Mouse (Mus musculus): ENCODE measurements around the gene Prph. TPM values are rescaled to one million over a fixed set of nuclear protein-coding genes. Genes with fewer than 3 reads are reported as not detected.
A peak's percentile ranks its signal among the peaks of the same experiment; 100 is the strongest.

Gene Prph
- total and polyA plus RNA-seq, 2 experiments from 2014 or later: 0.07 TPM; not detected in 1

DNA sequence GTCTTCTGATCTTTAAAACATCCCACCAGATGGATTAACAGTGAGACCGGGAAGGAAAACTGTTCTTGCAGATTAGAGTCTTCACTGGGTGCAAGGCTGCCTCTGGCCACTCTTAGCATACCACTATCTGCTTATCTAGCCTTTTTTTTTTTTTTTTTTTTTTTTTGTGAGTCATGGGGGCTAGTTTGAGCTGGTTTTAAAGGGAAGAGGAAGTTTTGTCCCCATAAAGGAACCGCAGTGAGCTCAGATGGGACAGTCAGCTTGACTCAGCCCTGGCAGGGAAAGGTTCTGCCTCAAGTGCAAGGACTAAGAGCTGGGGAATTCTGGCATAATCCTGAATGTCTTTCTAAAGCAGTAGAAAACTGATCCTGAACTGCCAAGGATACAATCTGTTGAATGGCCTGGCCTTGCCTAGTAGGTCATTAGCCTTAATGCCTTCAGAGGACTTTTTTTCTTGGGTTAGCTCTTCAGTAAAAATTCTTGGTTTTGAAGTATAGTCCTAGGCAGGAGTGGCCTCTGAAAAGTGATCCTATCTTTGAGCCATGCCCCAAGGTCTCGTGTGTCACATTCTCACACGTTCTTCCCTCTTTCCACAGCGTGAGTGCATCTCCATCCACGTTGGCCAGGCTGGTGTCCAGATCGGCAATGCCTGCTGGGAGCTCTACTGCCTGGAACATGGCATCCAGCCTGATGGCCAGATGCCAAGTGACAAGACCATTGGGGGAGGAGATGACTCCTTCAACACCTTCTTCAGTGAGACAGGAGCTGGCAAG lies 21.3 kb upstream of the Prph start:
- Histone ChIP-seq H3K27me3 (ENCODE audit: control insufficient read depth, insufficient read depth, low read length) (no peaks in the 10 kb centered on the region), H3K9ac (replicated peaks; ENCODE audit: low read depth, low read length) (no peak overlapping the region), H3K36me3 (replicated peaks; ENCODE audit: control insufficient read depth, insufficient read depth, low read length) (peaks cover 32% of the 10 kb centered on the region), H3K9me3 (replicated peaks; ENCODE audit: control insufficient read depth, low read length) (no peaks in the 10 kb centered on the region), H3K4me1 (ENCODE audit: control insufficient read depth, insufficient read depth) (peaks cover 29% of the 10 kb centered on the region), H3K4me2 (ENCODE audit: low read depth, low read length) (peak overlapping the region; percentile 80; the same call in 1 of the 2 replicates), H3K27ac (ENCODE audit: low read depth) (peak overlapping the region; percentile 14), H3K4me3 (ENCODE audit: low read depth, low read length) (no peak overlapping the region)
- ATAC-seq (ENCODE audit: insufficient read depth, low read depth) (no peak), DNase-seq (ENCODE audit: low spot score) (no peak)
- TF ChIP-seq CTCF (IDR thresholded peaks at IDR 0.05; ENCODE audit: low read depth) (no peak), EP300 (IDR thresholded peaks at IDR 0.05; ENCODE audit: low read depth) (no peak)
- 36% methylated on average over 7 of the region's 7 CpGs for WGBS

DNA sequence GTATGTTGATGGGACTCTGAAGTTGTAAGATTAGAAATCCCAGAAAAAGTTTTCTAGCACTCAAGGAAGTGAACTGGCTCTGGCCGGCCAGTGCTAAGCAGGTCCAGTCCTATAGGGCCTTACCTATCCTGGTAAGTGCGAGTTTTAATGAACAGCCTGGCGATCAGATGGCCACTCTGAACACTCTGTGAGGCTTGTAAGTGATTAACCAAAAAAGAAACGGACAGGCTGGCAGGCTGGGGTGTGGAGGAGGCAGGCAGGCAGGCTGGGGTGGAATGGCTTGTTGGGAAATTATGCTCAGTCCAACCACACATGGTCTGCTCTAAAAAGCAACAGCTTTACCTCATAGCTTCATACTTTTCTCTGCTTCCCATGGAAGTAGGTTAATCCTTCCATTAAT lies 19.5 kb upstream of the Prph start:
- Histone ChIP-seq H3K9ac (replicated peaks; ENCODE audit: low read depth, low read length) (no peak overlapping the region), H3K9me3 (replicated peaks; ENCODE audit: control insufficient read depth, low read length) (no peaks in the 10 kb centered on the region), H3K4me3 (ENCODE audit: low read depth, low read length) (no peak overlapping the region), H3K36me3 (replicated peaks; ENCODE audit: control insufficient read depth, insufficient read depth, low read length) (peaks cover 34% of the 10 kb centered on the region), H3K27ac (ENCODE audit: low read depth) (peak overlapping the region; percentile 83), H3K4me1 (ENCODE audit: control insufficient read depth, insufficient read depth) (peaks cover 23% of the 10 kb centered on the region), H3K4me2 (ENCODE audit: low read depth, low read length) (no peak overlapping the region), H3K27me3 (ENCODE audit: control insufficient read depth, insufficient read depth, low read length) (no peaks in the 10 kb centered on the region)
- TF ChIP-seq EP300 (IDR thresholded peaks at IDR 0.05; ENCODE audit: low read depth): no peak
- no peak for TF ChIP-seq CTCF (IDR thresholded peaks at IDR 0.05; ENCODE audit: low read depth)
- ATAC-seq (ENCODE audit: insufficient read depth, low read depth): no peak
- DNase-seq (ENCODE audit: low spot score): no peak
- 59% methylated on average over 4 of the region's 4 CpGs for WGBS

DNA sequence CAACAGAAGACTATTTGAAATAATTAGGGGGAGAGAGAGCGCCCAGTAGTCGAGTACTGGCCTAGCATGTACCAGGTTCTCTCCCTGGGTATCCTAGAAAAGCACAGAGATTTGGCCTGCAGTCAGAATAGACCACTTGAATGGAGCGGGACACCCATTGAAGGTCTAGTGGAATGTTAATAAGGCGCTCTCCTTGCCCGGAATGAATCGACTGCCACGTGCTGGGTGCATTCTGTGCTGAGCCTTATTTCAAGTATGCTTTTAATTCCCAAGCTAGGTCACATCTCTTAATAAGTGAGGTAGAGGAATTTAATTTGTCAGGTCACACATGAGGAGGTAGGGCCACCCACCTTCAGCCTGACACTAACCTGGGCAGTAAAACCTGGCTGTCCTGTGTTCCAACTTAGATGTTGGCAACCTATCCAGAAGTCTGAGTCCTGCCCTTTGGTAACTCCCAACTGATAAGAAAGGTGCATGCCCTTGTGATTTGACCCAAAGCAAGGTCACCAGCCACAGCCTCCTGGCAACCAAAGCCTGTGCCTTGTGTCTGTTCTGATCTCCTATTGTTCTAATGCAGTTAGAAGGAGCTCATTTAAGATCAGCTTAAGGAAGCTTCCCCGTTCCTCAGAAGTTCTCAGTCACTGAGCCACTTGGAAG lies 18.6 kb upstream of the Prph start:
- DNase-seq (ENCODE audit: low spot score) (peak; percentile 74), ATAC-seq (ENCODE audit: insufficient read depth, low read depth) (peak; percentile 82)
- peaks cover 34% of the 10 kb centered on the region for H3K36me3 ChIP-seq (replicated peaks; ENCODE audit: control insufficient read depth, insufficient read depth, low read length)
- TF ChIP-seq CTCF (IDR thresholded peaks at IDR 0.05; ENCODE audit: low read depth): no peak
- TF ChIP-seq EP300 (IDR thresholded peaks at IDR 0.05; ENCODE audit: low read depth): no peak
- 43% methylated on average over 8 of the region's 8 CpGs for WGBS
- H3K9ac ChIP-seq (replicated peaks; ENCODE audit: low read depth, low read length): no peak overlapping the region
- H3K27ac ChIP-seq (ENCODE audit: low read depth): peak overlapping the region; percentile 83
- H3K4me2 ChIP-seq (ENCODE audit: low read depth, low read length): no peak overlapping the region
- H3K9me3 ChIP-seq (replicated peaks; ENCODE audit: control insufficient read depth, low read length): no peaks in the 10 kb centered on the region
- H3K27me3 ChIP-seq (ENCODE audit: control insufficient read depth, insufficient read depth, low read length): no peaks in the 10 kb centered on the region
- H3K4me1 ChIP-seq (ENCODE audit: control insufficient read depth, insufficient read depth): peaks cover 21% of the 10 kb centered on the region
- no peak overlapping the region for H3K4me3 ChIP-seq (ENCODE audit: low read depth, low read length)

DNA sequence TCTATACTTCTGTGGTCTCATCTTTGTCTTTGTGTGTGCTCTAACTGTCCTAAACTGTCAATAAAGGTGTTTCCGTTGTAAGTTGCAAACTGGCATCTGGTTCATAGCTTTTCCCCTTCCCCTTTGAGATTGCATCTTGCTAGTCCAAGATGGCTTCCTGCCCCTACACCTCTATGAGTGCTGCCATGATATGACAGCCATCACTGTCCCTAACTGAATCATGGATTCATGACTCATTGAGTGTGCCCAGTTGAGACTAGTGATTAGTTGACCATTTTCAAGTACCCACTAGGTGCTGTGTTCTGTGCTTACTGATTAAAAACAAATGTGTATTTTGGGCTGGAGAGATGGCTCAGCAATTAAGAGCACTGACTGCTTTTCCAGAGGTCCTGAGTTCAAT lies 16.9 kb upstream of the Prph start:
- WGBS: 88% methylated on average over 1 of the region's 1 CpGs
- peaks cover 34% of the 10 kb centered on the region for H3K36me3 ChIP-seq (replicated peaks; ENCODE audit: control insufficient read depth, insufficient read depth, low read length)
- H3K27me3 ChIP-seq (ENCODE audit: control insufficient read depth, insufficient read depth, low read length): no peaks in the 10 kb centered on the region
- peaks cover 7% of the 10 kb centered on the region for H3K4me1 ChIP-seq (ENCODE audit: control insufficient read depth, insufficient read depth)
- DNase-seq (ENCODE audit: low spot score) (no peak), ATAC-seq (ENCODE audit: insufficient read depth, low read depth) (no peak)
- H3K27ac ChIP-seq (ENCODE audit: low read depth): no peak overlapping the region
- H3K4me3 ChIP-seq (ENCODE audit: low read depth, low read length): no peak overlapping the region
- H3K4me2 ChIP-seq (ENCODE audit: low read depth, low read length): no peak overlapping the region
- no peak for TF ChIP-seq EP300 (IDR thresholded peaks at IDR 0.05; ENCODE audit: low read depth)
- no peak for TF ChIP-seq CTCF (IDR thresholded peaks at IDR 0.05; ENCODE audit: low read depth)
- H3K9me3 ChIP-seq (replicated peaks; ENCODE audit: control insufficient read depth, low read length): no peaks in the 10 kb centered on the region
- no peak overlapping the region for H3K9ac ChIP-seq (replicated peaks; ENCODE audit: low read depth, low read length)

DNA sequence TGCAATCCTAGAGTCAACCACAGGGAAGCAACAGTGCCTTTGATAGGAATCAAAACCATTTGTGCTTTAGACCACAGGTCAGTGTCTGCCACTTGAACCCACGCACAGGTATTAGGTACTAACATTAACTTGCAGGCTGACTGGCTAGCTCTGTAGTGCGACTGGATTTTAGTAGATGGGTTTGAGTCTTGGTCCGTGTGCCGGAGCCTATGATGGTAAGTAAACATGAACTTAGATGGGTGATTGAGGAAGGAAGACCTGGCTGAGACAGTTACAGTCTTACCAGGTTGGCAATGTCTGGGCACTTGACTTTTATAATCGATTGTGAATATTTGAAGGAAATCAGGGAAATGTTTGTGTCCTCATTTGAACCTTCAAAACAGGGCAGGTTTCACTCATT lies 16.2 kb upstream of the Prph start:
- H3K4me1 ChIP-seq (ENCODE audit: control insufficient read depth, insufficient read depth): peaks cover 1% of the 10 kb centered on the region
- no peaks in the 10 kb centered on the region for H3K27me3 ChIP-seq (ENCODE audit: control insufficient read depth, insufficient read depth, low read length)
- no peak overlapping the region for H3K4me3 ChIP-seq (ENCODE audit: low read depth, low read length)
- no peaks in the 10 kb centered on the region for H3K9me3 ChIP-seq (replicated peaks; ENCODE audit: control insufficient read depth, low read length)
- no peak overlapping the region for H3K9ac ChIP-seq (replicated peaks; ENCODE audit: low read depth, low read length)
- no peak overlapping the region for H3K27ac ChIP-seq (ENCODE audit: low read depth)
- no peak overlapping the region for H3K4me2 ChIP-seq (ENCODE audit: low read depth, low read length)
- DNase-seq (ENCODE audit: low spot score): no peak
- no peak for ATAC-seq (ENCODE audit: insufficient read depth, low read depth)
- TF ChIP-seq EP300 (IDR thresholded peaks at IDR 0.05; ENCODE audit: low read depth): no peak
- H3K36me3 ChIP-seq (replicated peaks; ENCODE audit: control insufficient read depth, insufficient read depth, low read length): peaks cover 34% of the 10 kb centered on the region
- 93% methylated on average over 5 of the region's 5 CpGs for WGBS
